Mouse (Mus musculus): ENCODE measurements around the gene Mov10.

DNA sequence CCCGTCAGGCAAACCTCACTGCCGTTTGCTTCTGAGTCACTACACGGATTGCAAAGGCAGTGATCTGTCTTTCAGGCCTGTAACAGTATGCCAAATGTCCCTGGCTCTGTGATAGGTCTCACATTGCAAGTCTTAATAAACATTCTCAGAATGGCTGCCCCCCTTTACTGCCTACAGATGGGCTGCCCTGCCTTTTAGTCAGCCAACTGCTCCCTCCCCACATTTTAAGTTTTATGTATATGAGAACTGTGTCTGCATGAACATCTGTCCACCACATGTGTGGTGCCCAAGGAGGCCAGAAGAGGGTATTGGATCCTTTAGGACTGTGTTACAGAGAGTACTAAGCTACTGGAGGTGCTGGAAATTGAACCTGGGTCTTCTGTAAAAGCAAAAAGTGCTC, 47.4 kb downstream of the Mov10 start:
- no peak for TF ChIP-seq POLR2A (IDR thresholded peaks at IDR 0.05; ENCODE audit: borderline replicate concordance, extremely low read depth, low read depth, low read length)
- TF ChIP-seq CTCF (IDR thresholded peaks at IDR 0.05; ENCODE audit: insufficient read depth, low read length): no peak
